Mouse (Mus musculus) layer of hippocampus, postnatal 10 days (tissue): ENCODE data around the gene Socs7. TPM values are rescaled to one million over a fixed set of nuclear protein-coding genes. Genes with fewer than 3 reads are reported as not detected.
A peak's percentile ranks its signal among the peaks of the same experiment; 100 is the strongest.

Experiments used
- DNase-seq, 2 experiments: peaks; one replicate each; pipeline ENCODE4 v3.0.0; 2021; ENCODE audit warnings: low spot score in 2 of 2
- total RNA-seq, 2 experiments: library from RNA; stranded (reverse); gene quantifications; 2 replicates each; pipeline ENCODE4 v1.2.3; 2021

The Socs7 gene
- total RNA-seq, 2 experiments from 2014 or later: 69.2 to 72.6 TPM

GRCm38 (mm10) chr11:97387811-97388210 lies 25.5 kb downstream of the Socs7 start:
- DNase-seq: no peak

GRCm38 (mm10) chr11:97389127-97389526 lies 26.8 kb downstream of the Socs7 start:
- DNase-seq: no peak

- no peak for DNase-seq
These were observed 31.3 kb downstream of the Socs7 start for GRCm38 (mm10) chr11:97393658-97394057.

- DNase-seq: no peak
These were observed 31.8 kb downstream of the Socs7 start for GRCm38 (mm10) chr11:97394146-97394545.

GRCm38 (mm10) chr11:97398506-97398905 lies 36.2 kb downstream of the Socs7 start:
- DNase-seq: no peak

- DNase-seq: peak; percentile 82 to 86
These were observed 37.8 kb downstream of the Socs7 start for GRCm38 (mm10) chr11:97399958-97400710.

- peak; percentile 47 to 56 for DNase-seq
These were observed 38.7 kb downstream of the Socs7 start for GRCm38 (mm10) chr11:97401082-97401481.

- DNase-seq: no peak
These were observed 39.5 kb downstream of the Socs7 start for GRCm38 (mm10) chr11:97401686-97402435.

GRCm38 (mm10) chr11:97402746-97403145 lies 40.4 kb downstream of the Socs7 start:
- no peak for DNase-seq

GRCm38 (mm10) chr11:97403614-97404183 lies 41.3 kb downstream of the Socs7 start:
- no peak for DNase-seq

- DNase-seq: peak; percentile 64 to 70
These were observed 41.9 kb downstream of the Socs7 start for GRCm38 (mm10) chr11:97404184-97404760.

- DNase-seq: peak in 1 of 2 experiments; percentile 44
These were observed 42.4 kb downstream of the Socs7 start for GRCm38 (mm10) chr11:97404761-97405190.

GRCm38 (mm10) chr11:97406094-97406951 lies 44.0 kb downstream of the Socs7 start:
- no peak for DNase-seq

- DNase-seq: no peak
These were observed 45.1 kb downstream of the Socs7 start for GRCm38 (mm10) chr11:97407456-97407855.

- DNase-seq: peak; percentile 78 to 81
These were observed 45.8 kb downstream of the Socs7 start for GRCm38 (mm10) chr11:97408171-97408570.

- no peak for DNase-seq
These were observed 48.6 kb downstream of the Socs7 start for GRCm38 (mm10) chr11:97410958-97411357.

GRCm38 (mm10) chr11:97412117-97412516 lies 49.8 kb downstream of the Socs7 start:
- DNase-seq: no peak

GRCm38 (mm10) chr11:97412808-97413347 lies 50.5 kb downstream of the Socs7 start:
- DNase-seq: no peak

- DNase-seq: peak; percentile 47 to 67
These were observed 53.0 kb downstream of the Socs7 start, which contains the start of gene Arhgap23 for GRCm38 (mm10) chr11:97415330-97415711. Gene Arhgap23, plus strand, starts transcription at chr11:97415533.
